1 mouse cellular context compared by ENCODE assay signal in genomic region chr7:81966195-81966594, GRCm38 (mm10).
TF ChIP-seq lines count a peak whose summit lies in the region.

No protein-coding gene starts in this region.

TF ChIP-seq in CH12.LX, 34 proteins besides CTCF, POLR2A, EP300 and RAD21:
- TF ChIP-seq SMC3 (IDR thresholded peaks at IDR 0.05; ENCODE audit: low read depth, low read length) (0 out of 2 replicates have a peak, but pooled peaks have one; percentile 5), CHD2 (IDR thresholded peaks at IDR 0.05; ENCODE audit: low read length) (no peak), E2F4 (IDR thresholded peaks at IDR 0.05; ENCODE audit: insufficient replicate concordance, low read depth, low read length) (no peak), ZC3H11A (IDR thresholded peaks at IDR 0.05; ENCODE audit: low read depth, low read length) (no peak), ETS1 (conservative IDR thresholded peaks at IDR 0.05; ENCODE audit: low read depth, low read length) (no peak)
